Mouse (Mus musculus) midbrain, embryonic 11.5 days (tissue): Measurements from ENCODE around the gene Nhlrc3. TPM values are rescaled to one million over a fixed set of nuclear protein-coding genes. Genes with fewer than 3 reads are reported as not detected.

Experiments
- ATAC-seq: fragments of 200-750 bp; cut with Nextera tagmentation; 2 replicates; pipeline ENCODE4 v1.8.0; 2017; ENCODE audit warnings: moderate TSS enrichment, moderate library complexity; ENCODE audit not compliant: low FRiP score
- DNase-seq: peaks from one replicate; pipeline ENCODE4 v3.0.0; 2015; ENCODE audit warnings: low spot score; ENCODE audit errors: missing footprints
- H3K27ac ChIP-seq: fragments of 300-500 bp; sonication (generic); 2 replicates; pipeline ENCODE4 v1.5.1; 2014; ENCODE audit warnings: low read depth, low read length
- H3K27me3 ChIP-seq: fragments of 300-500 bp; sonication (generic); 2 replicates; pipeline ENCODE4 v1.6.1; 2014; ENCODE audit warnings: mild to moderate bottlenecking, low read length, moderate library complexity, mixed read lengths; ENCODE audit not compliant: control insufficient read depth, insufficient read depth
- H3K36me3 ChIP-seq: fragments of 300-500 bp; sonication (generic); 2 replicates; pipeline ENCODE4 v1.6.1; 2014; ENCODE audit warnings: mild to moderate bottlenecking, low read length, moderate library complexity, mixed read lengths; ENCODE audit not compliant: control insufficient read depth, insufficient read depth
- H3K4me1 ChIP-seq: fragments of 300-500 bp; sonication (generic); 2 replicates; pipeline ENCODE4 v1.6.1; 2014; ENCODE audit warnings: low read length; ENCODE audit not compliant: control insufficient read depth, insufficient read depth
- H3K4me2 ChIP-seq: fragments of 300-500 bp; sonication (generic); 2 replicates; pipeline ENCODE4 v1.6.1; 2014; ENCODE audit warnings: mild to moderate bottlenecking, moderate library complexity
- H3K4me3 ChIP-seq: fragments of 300-500 bp; sonication (generic); 2 replicates; pipeline ENCODE4 v1.5.1; 2014; ENCODE audit warnings: low read depth, low read length
- H3K9ac ChIP-seq: fragments of 300-500 bp; sonication (generic); 2 replicates; pipeline ENCODE4 v1.6.1; 2014; ENCODE audit warnings: low read length
- H3K9me3 ChIP-seq: fragments of 300-500 bp; sonication (generic); 2 replicates; pipeline ENCODE4 v1.6.1; 2016; ENCODE audit warnings: low read length; ENCODE audit not compliant: control insufficient read depth
- WGBS: fragments of 180-500 bp; shearing (Covaris S2); extraction: QIAGEN DNeasy Blood & Tissue Kit; methylation state at CpG from one replicate; pipeline ENCODE4 v1.1.7; 2014; 5-methylcytosine and 5-hydroxymethylcytosine counted together
- polyA plus RNA-seq: library from polyadenylated mRNA; unstranded; fragments of >200 nt; fragmentation: Nextera tagmentation; extraction: Ambion mirVana; gene quantifications from 2 replicates; pipeline ENCODE4 v1.2.1, GENCODE M21; 2014

Nhlrc3 gene
- polyA plus RNA-seq, 1 experiment from 2014 or later: 9.7 TPM

GRCm38 (mm10) chr3:53477468-53477867 lies 14.3 kb upstream of the Nhlrc3 start:
- peaks cover 40% of the 10 kb centered on the region for H3K36me3 ChIP-seq
- H3K4me3 ChIP-seq: no peak overlapping the region
- no peak overlapping the region for H3K27ac ChIP-seq
- H3K4me2 ChIP-seq: no peak overlapping the region
- WGBS: 95% methylated on average over 17 of the region's 17 CpGs
- no peaks in the 10 kb centered on the region for H3K4me1 ChIP-seq
- H3K27me3 ChIP-seq: no peaks in the 10 kb centered on the region
- ATAC-seq (no peak), DNase-seq (peak; percentile 21)
- H3K9me3 ChIP-seq: no peaks in the 10 kb centered on the region
- H3K9ac ChIP-seq: no peak overlapping the region

GRCm38 (mm10) chr3:53475889-53476288 lies 12.8 kb upstream of the Nhlrc3 start:
- Histone ChIP-seq H3K27me3 (no peaks in the 10 kb centered on the region), H3K4me2 (no peak overlapping the region), H3K36me3 (peaks cover 44% of the 10 kb centered on the region), H3K9ac (no peak overlapping the region), H3K4me3 (no peak overlapping the region), H3K4me1 (no peaks in the 10 kb centered on the region), H3K9me3 (no peaks in the 10 kb centered on the region), H3K27ac (no peak overlapping the region)
- ATAC-seq (no peak; the same call in 1 of the 2 replicates), DNase-seq (peak; percentile 82)
- WGBS: 78% methylated on average over 6 of the region's 6 CpGs

GRCm38 (mm10) chr3:53474179-53474578 lies 11.0 kb upstream of the Nhlrc3 start:
- Histone ChIP-seq H3K36me3 (peaks cover 43% of the 10 kb centered on the region), H3K4me2 (no peak overlapping the region), H3K27me3 (no peaks in the 10 kb centered on the region), H3K4me1 (no peaks in the 10 kb centered on the region), H3K9ac (no peak overlapping the region), H3K4me3 (no peak overlapping the region), H3K9me3 (no peaks in the 10 kb centered on the region), H3K27ac (no peak overlapping the region)
- ATAC-seq (no peak), DNase-seq (peak; percentile 73)
- 84% methylated on average over 4 of the region's 4 CpGs for WGBS

- no peak overlapping the region for H3K4me2 ChIP-seq
- no peak overlapping the region for H3K4me3 ChIP-seq
- H3K9me3 ChIP-seq: no peaks in the 10 kb centered on the region
- no peak overlapping the region for H3K27ac ChIP-seq
- 97% methylated on average over 5 of the region's 5 CpGs for WGBS
- H3K9ac ChIP-seq: no peak overlapping the region
- DNase-seq (peak; percentile 26), ATAC-seq (no peak)
- H3K36me3 ChIP-seq: peaks cover 30% of the 10 kb centered on the region
- no peaks in the 10 kb centered on the region for H3K4me1 ChIP-seq
- H3K27me3 ChIP-seq: no peaks in the 10 kb centered on the region
Observed at GRCm38 (mm10) chr3:53472061-53472460, 8.9 kb upstream of the Nhlrc3 start.

- DNase-seq: no peak
- Histone ChIP-seq H3K27ac (no peak overlapping the region), H3K9ac (no peak overlapping the region), H3K9me3 (no peaks in the 10 kb centered on the region), H3K4me1 (peaks cover 14% of the 10 kb centered on the region), H3K36me3 (peaks cover 21% of the 10 kb centered on the region), H3K27me3 (no peaks in the 10 kb centered on the region), H3K4me3 (no peak overlapping the region), H3K4me2 (no peak overlapping the region)
- ATAC-seq: no peak
- 92% methylated on average over 5 of the region's 5 CpGs for WGBS
Observed at GRCm38 (mm10) chr3:53469650-53470049, 6.5 kb upstream of the Nhlrc3 start.

DNA sequence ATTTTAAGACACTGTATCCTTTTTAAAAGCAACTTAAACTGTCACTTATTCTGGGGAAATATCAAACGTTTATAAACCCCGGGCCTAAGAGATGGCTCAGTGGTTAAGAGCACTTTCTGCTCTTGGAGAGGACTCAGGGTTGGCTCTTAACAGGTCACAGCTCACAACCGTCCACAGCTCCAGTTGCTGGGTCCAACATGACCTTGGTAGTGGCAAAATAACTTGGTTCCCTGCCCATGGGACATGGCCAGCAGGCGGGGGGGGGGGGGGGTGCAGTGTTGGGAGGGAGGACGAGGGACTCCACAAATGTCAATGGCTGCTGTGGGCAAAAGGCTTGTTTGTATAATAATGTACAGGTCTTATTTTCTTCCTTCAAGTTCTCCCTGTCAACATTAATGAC lies 4.2 kb upstream of the Nhlrc3 start:
- Histone ChIP-seq H3K27ac (no peak overlapping the region), H3K27me3 (no peaks in the 10 kb centered on the region), H3K36me3 (peaks cover 4% of the 10 kb centered on the region; the same call in 1 of the 2 replicates), H3K9ac (no peak overlapping the region), H3K9me3 (no peaks in the 10 kb centered on the region), H3K4me1 (peaks cover 14% of the 10 kb centered on the region), H3K4me3 (no peak overlapping the region), H3K4me2 (no peak overlapping the region)
- DNase-seq: no peak
- no peak for ATAC-seq
- WGBS: 81% methylated on average over 5 of the region's 5 CpGs

GRCm38 (mm10) chr3:53466481-53466880 lies 3.3 kb upstream of the Nhlrc3 start:
- Histone ChIP-seq H3K4me3 (0 out of 2 replicates have a peak overlapping the region, but pooled peaks have one; percentile 2), H3K36me3 (no peaks in the 10 kb centered on the region), H3K9ac (no peak overlapping the region), H3K27me3 (no peaks in the 10 kb centered on the region), H3K4me2 (no peak overlapping the region), H3K9me3 (no peaks in the 10 kb centered on the region), H3K27ac (no peak overlapping the region), H3K4me1 (peaks cover 14% of the 10 kb centered on the region)
- WGBS: 78% methylated on average over 9 of the region's 9 CpGs
- ATAC-seq (no peak), DNase-seq (no peak)

GRCm38 (mm10) chr3:53465330-53465729 lies 2.2 kb upstream of the Nhlrc3 start:
- H3K36me3 ChIP-seq: no peaks in the 10 kb centered on the region
- H3K27ac ChIP-seq: no peak overlapping the region
- no peaks in the 10 kb centered on the region for H3K9me3 ChIP-seq
- WGBS: 77% methylated on average over 6 of the region's 6 CpGs
- ATAC-seq: no peak
- peaks cover 14% of the 10 kb centered on the region for H3K4me1 ChIP-seq
- peak overlapping the region; percentile 64 for H3K4me3 ChIP-seq
- DNase-seq: no peak
- 0 out of 2 replicates have a peak overlapping the region, but pooled peaks have one; percentile 18 for H3K9ac ChIP-seq
- no peaks in the 10 kb centered on the region for H3K27me3 ChIP-seq
- H3K4me2 ChIP-seq: peak overlapping the region; percentile 79

DNA sequence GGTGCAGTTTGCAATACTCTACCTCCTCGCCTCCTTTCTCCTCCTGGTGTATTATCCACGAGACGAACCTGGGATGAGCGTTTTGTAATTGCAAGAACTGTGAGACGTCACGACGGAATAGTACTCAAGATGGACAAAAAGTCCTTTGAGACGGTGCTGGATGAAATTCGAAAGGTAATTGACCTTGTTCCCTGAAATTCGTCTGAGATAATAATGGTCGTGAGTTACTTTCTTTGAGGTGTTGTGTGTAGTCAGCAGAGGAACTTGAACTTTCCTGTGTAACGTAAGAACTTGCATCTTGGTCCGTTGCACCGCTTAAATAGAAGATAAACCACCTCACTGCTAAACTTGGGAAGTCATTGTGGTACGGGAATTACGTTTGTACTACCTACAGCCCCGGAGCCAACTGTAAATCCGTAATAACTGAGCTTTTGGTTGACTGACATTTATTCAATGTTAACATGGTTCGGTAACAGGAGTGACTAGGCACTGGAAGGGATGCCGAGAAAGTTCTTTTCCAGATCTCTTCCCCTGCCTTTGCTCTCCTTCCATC lies 1.1 kb upstream of the Nhlrc3 start:
- WGBS: under 1% methylated on average over 20 of the region's 20 CpGs
- H3K4me2 ChIP-seq: peak overlapping the region; percentile 79
- H3K4me1 ChIP-seq: peaks cover 14% of the 10 kb centered on the region
- H3K36me3 ChIP-seq: no peaks in the 10 kb centered on the region
- no peak overlapping the region; the same call in 1 of the 2 replicates for H3K27ac ChIP-seq
- no peaks in the 10 kb centered on the region for H3K27me3 ChIP-seq
- H3K9me3 ChIP-seq: no peaks in the 10 kb centered on the region
- peak overlapping the region; percentile 64 for H3K4me3 ChIP-seq
- ATAC-seq (no peak), DNase-seq (peak; percentile 95)
- H3K9ac ChIP-seq: peak overlapping the region; percentile 95
